Mouse (Mus musculus) cerebellum, adult 11-12 months (tissue): ENCODE data around the gene Fbf1.
"Not testable (repeated sequence)": the region's sequence is repeated elsewhere in the genome, so short reads cannot be mapped to it uniquely, and the experiment has no call there.

Source experiments
- DNase-seq: peaks from one replicate; pipeline ENCODE4 v3.0.0; 2022

Gene Fbf1

DNA sequence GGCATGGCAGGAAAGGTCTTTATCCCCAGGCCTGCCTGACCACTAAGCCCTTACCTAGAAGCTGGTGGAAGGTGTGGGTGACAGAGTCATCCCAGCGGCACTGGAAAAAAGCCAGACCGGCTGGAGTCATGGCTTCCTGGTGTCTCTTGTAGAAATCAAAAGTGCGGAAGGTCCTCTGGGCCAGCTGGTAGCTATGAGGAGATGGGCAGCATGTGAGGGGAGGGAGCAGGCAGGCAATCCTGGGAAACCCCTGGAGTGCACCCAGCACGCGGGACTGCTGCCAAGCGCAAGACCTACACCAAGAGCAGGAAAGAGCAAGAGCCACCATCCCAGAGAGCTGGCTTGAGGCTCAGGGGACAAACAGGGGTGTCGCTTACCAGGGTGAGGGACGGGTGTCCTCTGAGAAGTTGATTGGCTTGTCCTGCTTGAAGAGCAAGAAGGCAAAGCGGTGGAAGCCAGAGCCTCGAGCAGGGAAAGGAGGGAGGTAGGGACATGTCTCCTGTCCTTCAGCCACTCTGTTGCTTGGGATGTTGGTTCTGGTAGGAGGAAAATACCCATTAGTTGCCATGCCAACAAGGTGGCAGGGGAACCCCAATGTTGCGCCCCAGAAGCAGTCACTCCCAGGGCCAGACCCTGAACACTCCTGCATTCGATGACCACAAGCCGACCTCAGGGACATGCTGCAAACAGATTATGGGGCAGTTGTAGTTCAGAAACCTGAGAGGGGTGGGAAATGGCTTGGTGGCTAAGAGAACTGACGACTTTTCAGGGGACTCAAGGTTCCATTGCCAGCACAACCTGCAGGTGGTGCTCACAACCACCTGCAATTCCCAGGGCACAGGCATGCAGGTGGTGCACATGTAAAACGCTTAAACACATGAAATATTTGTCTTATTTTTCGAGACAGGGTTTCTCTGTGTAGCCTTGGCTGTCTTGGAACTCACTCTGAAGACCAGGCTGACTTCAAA lies 35.3 kb downstream of the Fbf1 start:
- peak; percentile 66 for DNase-seq

GRCm38 (mm10) chr11:116131349-116132170 lies 36.4 kb downstream of the Fbf1 start:
- peak; percentile 51 for DNase-seq

DNA sequence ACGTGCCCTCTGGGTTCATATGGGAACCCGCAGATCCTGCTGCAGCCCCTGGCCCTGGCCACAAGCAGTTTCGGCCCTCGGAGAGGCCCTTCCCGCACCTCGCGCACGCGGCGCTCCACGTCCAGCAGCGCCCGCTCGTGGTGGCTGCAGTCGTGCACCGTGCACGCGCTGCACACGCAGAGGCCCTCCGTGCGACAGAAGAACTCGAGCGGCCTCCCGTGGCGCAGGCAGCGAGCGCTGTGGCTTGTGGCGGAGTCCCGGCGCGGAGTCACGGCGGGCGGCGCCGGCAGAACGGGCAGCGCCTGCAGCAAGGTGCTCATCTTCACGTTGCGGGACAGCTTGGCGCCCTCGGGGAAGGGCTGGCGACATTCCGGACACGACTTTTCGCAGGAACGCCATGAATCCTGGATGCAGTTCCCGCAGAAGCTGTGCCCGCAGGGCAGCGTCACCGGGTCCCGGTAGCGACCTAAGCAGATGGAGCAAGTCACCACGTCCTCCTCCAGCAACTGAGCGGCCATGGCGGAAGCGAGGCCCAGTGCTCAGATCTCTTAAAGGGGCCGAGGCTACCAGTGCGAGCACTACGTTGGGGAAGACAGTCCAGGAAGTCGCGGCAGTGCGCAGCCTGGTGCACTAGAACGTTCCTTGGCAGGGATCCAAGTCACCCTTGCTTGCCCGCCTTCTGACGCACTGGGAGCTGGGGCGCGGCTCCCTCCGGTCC lies 37.3 kb downstream of the Fbf1 start, which contains the start of gene Trim65:
TSS of gene Trim65 (minus strand) at position 641 of the 718 bp plus-strand sequence.
- peak; percentile 84 for DNase-seq

DNA sequence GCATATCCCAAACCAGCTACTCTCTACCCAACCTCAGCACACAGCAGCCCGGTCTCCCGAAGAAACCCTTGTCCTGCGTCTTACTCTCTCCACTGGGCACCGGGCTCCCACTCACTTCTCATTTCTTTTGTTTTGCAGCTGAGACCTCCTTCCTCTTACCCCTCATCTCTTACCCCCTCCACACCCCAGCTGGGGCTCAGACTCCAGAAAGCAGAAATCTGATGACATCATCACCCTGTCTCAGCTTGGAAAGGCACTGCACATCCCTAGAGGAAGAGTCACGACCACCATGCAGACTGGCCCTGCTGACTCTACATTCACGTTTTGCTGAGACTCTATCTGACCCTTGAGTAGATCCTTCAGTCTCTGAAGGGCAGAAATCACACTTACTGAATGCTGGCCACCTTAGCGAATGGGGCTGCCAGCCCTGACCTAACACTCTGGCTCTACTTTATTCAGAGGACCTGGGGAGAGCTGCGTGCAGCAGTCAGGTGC lies 37.9 kb downstream of the Fbf1 start:
- DNase-seq = no peak

GRCm38 (mm10) chr11:116129091-116129790 lies 38.7 kb downstream of the Fbf1 start:
- no peak for DNase-seq

DNA sequence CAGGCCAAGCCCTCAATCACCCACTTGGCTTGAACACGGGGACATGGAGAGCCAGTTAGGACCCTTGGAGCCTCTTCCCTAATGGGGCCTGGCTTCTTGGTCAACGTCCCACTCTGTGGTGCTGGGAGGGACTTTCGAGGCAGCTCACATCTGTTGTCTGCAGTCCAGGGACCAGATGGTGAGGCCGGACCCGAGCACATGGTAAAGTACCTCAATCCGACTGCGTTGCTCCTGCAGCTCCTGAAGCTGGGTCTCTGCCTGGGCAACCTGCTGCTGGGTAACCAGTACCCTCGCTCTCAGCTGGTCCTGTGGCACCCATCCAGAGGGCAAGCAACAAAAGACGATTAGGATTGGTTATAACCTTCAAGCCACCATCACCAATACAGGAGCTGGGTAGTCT lies 40.0 kb downstream of the Fbf1 start:
- peak; percentile 38 for DNase-seq

DNA sequence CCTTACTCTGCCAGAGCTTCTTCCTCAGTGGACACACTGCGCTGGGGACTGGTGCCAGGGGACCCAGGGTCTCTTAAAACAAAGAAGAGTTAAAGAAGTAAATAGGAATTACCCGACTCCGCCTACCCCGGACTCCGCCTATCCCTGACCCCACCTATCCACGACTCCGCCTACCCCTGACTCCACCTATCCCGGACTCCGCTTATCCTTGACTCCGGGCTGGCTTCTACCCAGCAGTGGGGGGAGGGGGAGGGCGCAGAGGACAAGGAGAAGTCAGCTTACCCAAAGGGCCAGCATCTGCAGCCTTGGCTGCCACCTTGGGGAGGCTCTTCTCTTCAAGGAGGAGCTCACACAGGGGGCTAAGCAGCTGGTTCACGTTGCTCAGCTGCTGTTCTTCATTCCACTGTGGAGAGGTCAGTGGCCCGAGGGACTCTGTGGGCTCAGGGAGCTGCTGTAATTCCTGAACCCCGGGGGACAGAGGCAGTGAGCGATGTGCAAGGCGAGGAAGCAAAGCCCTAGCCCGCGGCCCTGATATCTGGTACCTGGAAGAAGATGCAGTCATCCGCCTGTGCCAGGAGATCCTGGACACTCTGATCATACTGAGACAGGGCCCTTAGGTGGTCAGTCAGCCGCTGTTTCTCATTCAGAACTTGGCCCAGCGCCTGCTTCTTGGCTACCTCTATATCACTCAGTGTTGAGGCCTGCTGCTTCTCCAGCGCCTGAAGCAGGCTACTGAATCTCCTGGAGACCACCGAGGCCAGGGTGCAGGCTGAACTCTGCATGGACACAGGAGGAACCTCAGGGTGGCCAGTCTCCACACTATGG lies 40.6 kb downstream of the Fbf1 start, which contains the start of gene Trim47:
TSS of gene Trim47 (minus strand) at position 55 of the 825 bp plus-strand sequence.
- DNase-seq = peak; percentile 59

GRCm38 (mm10) chr11:116126261-116126660 lies 41.7 kb downstream of the Fbf1 start:
- no peak for DNase-seq

- DNase-seq = not testable (repeated sequence)
These were observed 46.2 kb downstream of the Fbf1 start for GRCm38 (mm10) chr11:116121731-116122245.

DNA sequence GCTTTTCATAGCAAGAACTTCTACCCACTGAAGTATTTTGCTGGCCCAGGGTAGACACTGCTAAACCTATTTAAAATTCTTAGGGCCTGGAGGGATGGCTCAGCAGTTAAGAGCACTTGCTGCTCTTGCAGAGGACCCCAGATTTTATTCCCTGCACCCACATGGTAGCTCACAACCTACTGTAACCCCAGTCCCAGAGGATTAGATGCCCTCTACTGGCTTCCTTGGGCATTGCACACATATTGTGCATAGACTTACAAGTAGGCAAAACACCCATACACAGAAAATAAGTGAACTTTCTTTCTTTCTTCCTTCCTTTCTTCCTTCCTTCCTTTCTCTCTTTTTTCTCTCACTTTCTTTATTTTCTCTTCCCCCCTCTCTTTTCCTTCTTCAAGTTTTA lies 50.1 kb downstream of the Fbf1 start:
- DNase-seq = no peak

DNA sequence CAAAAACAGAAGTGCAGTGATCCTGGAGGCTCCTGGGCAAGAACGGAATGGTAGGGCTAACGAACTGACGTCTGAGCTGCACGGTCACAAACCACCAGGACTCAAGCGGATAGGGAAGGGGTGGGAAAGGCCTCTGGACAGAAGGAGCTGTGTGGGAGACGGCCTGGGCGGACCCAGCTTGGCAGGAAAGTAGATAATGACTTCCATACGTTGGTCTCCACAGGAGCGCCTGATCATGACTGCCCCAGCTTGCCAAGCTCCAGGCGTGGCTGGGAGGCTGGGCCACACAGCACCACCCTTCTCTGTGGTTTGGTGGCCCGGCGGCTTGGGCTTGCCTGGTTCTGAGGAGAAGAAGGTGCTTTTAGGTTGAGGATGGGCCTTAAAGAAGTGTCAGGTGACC lies 50.7 kb downstream of the Fbf1 start:
- no peak for DNase-seq

- no peak for DNase-seq
These were observed 56.3 kb downstream of the Fbf1 start for GRCm38 (mm10) chr11:116111611-116112203.

GRCm38 (mm10) chr11:116111067-116111466 lies 56.9 kb downstream of the Fbf1 start:
- no peak for DNase-seq

GRCm38 (mm10) chr11:116110540-116110939 lies 57.4 kb downstream of the Fbf1 start:
- no peak for DNase-seq

DNA sequence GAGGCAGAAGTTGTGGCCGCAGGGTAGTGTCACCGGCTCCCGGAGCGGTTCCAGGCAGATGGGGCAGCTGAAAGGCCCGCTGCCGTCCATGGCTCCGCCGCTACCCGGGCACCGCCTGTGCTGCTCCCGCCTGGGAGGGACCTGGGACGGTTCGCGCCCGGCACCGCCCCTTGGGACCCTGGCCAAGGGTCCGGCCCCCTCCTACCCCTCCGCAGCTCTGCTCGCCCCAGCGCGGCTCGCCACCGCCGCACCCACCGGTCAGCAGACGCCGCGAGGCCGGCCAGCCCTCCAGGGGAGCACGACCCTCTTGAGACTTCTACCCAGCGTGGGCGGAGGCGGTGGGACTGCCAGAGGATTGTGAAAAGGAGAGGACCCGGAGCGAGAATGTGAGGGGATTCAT lies 57.8 kb downstream of the Fbf1 start:
- DNase-seq = no peak

DNA sequence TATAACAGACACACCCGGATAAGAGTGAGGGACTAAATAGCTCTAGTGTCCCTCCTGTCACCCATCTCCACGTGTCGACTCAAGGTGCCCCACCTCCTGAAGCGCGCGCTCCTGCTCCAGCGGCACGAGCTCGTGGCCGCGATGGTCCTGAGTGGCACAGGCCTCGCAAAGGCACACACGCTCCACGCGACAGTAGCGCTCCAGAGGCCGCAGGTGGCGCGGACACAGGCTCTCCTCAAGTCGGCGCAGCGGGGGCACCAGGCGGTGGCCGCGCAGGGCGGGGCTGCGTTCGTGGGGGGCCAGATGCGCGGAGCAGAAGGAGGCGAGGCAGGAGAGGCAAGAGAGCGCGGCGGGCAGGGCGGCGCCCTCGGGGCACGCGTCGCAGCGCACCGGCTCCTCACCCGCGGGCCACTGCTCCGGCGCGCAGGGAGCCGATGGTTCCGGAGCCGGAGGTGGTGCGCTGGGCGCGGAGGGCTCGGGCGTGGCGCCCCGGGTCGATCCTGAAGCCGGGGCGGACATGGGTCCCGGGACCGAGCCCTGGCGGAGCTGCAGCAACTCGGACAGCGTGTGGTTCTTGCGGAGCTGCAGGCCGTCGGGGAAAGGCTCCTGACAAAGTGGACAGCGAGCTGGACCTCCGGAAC lies 58.4 kb downstream of the Fbf1 start:
- DNase-seq = no peak

- no peak for DNase-seq
These were observed 59.4 kb downstream of the Fbf1 start for GRCm38 (mm10) chr11:116108464-116109137.

GRCm38 (mm10) chr11:116107777-116108285 lies 60.1 kb downstream of the Fbf1 start:
- DNase-seq = no peak
